Mouse (Mus musculus): ENCODE data around the gene Bhlha15. TPM values are rescaled to one million over a fixed set of nuclear protein-coding genes. Genes with fewer than 3 reads are reported as not detected.

Gene Bhlha15
- polyA plus RNA-seq, 2 experiments: 0.28 to 0.39 TPM

- Histone ChIP-seq H3K4me3 (ENCODE audit: insufficient read depth in 1 of 2, low read depth in 2 of 2, low read length in 2 of 2) (no peak overlapping the region), H3K36me3 (replicated peaks; ENCODE audit: control insufficient read depth, insufficient read depth, low read depth) (peaks cover 9% of the 10 kb centered on the region), H3K4me1 (replicated peaks; ENCODE audit: control insufficient read depth in 2 of 2, insufficient read depth in 2 of 2, low read length in 1 of 2) (no peaks in the 10 kb centered on the region), H3K4me2 (ENCODE audit: low read depth) (no peak overlapping the region), H3K9me3 (ENCODE audit: control insufficient read depth, low read length) (no peaks in the 10 kb centered on the region), H3K9ac (replicated peaks) (no peak overlapping the region), H3K27me3 (ENCODE audit: control insufficient read depth, insufficient read depth, low read length) (no peaks in the 10 kb centered on the region), H3K27ac (no peak overlapping the region)
- ATAC-seq (ENCODE audit: insufficient read depth): no peak
- TF ChIP-seq CTCF (IDR thresholded peaks at IDR 0.05; ENCODE audit: low read depth) (peak; percentile 76), EP300 (IDR thresholded peaks at IDR 0.05; ENCODE audit: low read depth) (no peak)
- 30% methylated on average over 7 of the region's 7 CpGs for WGBS (ENCODE audit: insufficient replicate concordance)
- DNase-seq (ENCODE audit: low read depth in 3 of 3, low spot score in 3 of 3): peak; percentile 47 to 64 (median 52)
Measured at GRCm38 (mm10) chr5:144154528-144154927, 35.6 kb upstream of the Bhlha15 start.

- H3K4me3 ChIP-seq (ENCODE audit: insufficient read depth in 1 of 2, low read depth in 2 of 2, low read length in 2 of 2): no peak overlapping the region
- H3K27ac ChIP-seq: no peak overlapping the region
- H3K4me2 ChIP-seq (ENCODE audit: low read depth): no peak overlapping the region
- H3K4me1 ChIP-seq (replicated peaks; ENCODE audit: control insufficient read depth in 2 of 2, insufficient read depth in 2 of 2, low read length in 1 of 2): peaks cover 0 to 5% of the 10 kb centered on the region in 2 experiments; a peak in 1 of 4 replicates
- no peaks in the 10 kb centered on the region for H3K9me3 ChIP-seq (ENCODE audit: control insufficient read depth, low read length)
- peaks cover 9% of the 10 kb centered on the region for H3K36me3 ChIP-seq (replicated peaks; ENCODE audit: control insufficient read depth, insufficient read depth, low read depth)
- DNase-seq (ENCODE audit: low read depth in 3 of 3, low spot score in 3 of 3) (no peak), ATAC-seq (ENCODE audit: insufficient read depth) (no peak)
- TF ChIP-seq EP300 (IDR thresholded peaks at IDR 0.05; ENCODE audit: low read depth) (no peak), CTCF (IDR thresholded peaks at IDR 0.05; ENCODE audit: low read depth) (no peak)
- H3K9ac ChIP-seq (replicated peaks): no peak overlapping the region
- H3K27me3 ChIP-seq (ENCODE audit: control insufficient read depth, insufficient read depth, low read length): no peaks in the 10 kb centered on the region
- WGBS (ENCODE audit: insufficient replicate concordance): 59% methylated on average over 4 of the region's 4 CpGs
Measured at GRCm38 (mm10) chr5:144158604-144159003, 31.5 kb upstream of the Bhlha15 start.

GRCm38 (mm10) chr5:144159137-144159536 lies 30.9 kb upstream of the Bhlha15 start:
- H3K27ac ChIP-seq: no peak overlapping the region
- H3K9ac ChIP-seq (replicated peaks): no peak overlapping the region
- 77% methylated on average over 8 of the region's 8 CpGs for WGBS (ENCODE audit: insufficient replicate concordance)
- H3K27me3 ChIP-seq (ENCODE audit: control insufficient read depth, insufficient read depth, low read length): no peaks in the 10 kb centered on the region
- H3K4me3 ChIP-seq (ENCODE audit: insufficient read depth in 1 of 2, low read depth in 2 of 2, low read length in 2 of 2): no peak overlapping the region
- peaks cover 0 to 5% of the 10 kb centered on the region in 2 experiments; a peak in 1 of 4 replicates for H3K4me1 ChIP-seq (replicated peaks; ENCODE audit: control insufficient read depth in 2 of 2, insufficient read depth in 2 of 2, low read length in 1 of 2)
- no peak for ATAC-seq (ENCODE audit: insufficient read depth)
- no peak for DNase-seq (ENCODE audit: low read depth in 3 of 3, low spot score in 3 of 3)
- no peak for TF ChIP-seq CTCF (IDR thresholded peaks at IDR 0.05; ENCODE audit: low read depth)
- no peak for TF ChIP-seq EP300 (IDR thresholded peaks at IDR 0.05; ENCODE audit: low read depth)
- H3K4me2 ChIP-seq (ENCODE audit: low read depth): no peak overlapping the region
- H3K9me3 ChIP-seq (ENCODE audit: control insufficient read depth, low read length): no peaks in the 10 kb centered on the region
- H3K36me3 ChIP-seq (replicated peaks; ENCODE audit: control insufficient read depth, insufficient read depth, low read depth): peaks cover 9% of the 10 kb centered on the region

- H3K4me1 ChIP-seq (replicated peaks; ENCODE audit: control insufficient read depth in 2 of 2, insufficient read depth in 2 of 2, low read length in 1 of 2): peaks cover 0 to 5% of the 10 kb centered on the region in 2 experiments; a peak in 1 of 4 replicates
- ATAC-seq (ENCODE audit: insufficient read depth): peak; percentile 47; the same call in 1 of the 2 replicates
- 26% methylated on average over 5 of the region's 5 CpGs for WGBS (ENCODE audit: insufficient replicate concordance)
- no peaks in the 10 kb centered on the region for H3K9me3 ChIP-seq (ENCODE audit: control insufficient read depth, low read length)
- no peak overlapping the region for H3K9ac ChIP-seq (replicated peaks)
- TF ChIP-seq EP300 (IDR thresholded peaks at IDR 0.05; ENCODE audit: low read depth) (no peak), CTCF (IDR thresholded peaks at IDR 0.05; ENCODE audit: low read depth) (no peak)
- H3K36me3 ChIP-seq (replicated peaks; ENCODE audit: control insufficient read depth, insufficient read depth, low read depth): peaks cover 7% of the 10 kb centered on the region; the same call in 1 of the 2 replicates
- H3K27me3 ChIP-seq (ENCODE audit: control insufficient read depth, insufficient read depth, low read length): no peaks in the 10 kb centered on the region
- H3K27ac ChIP-seq: no peak overlapping the region
- no peak overlapping the region for H3K4me3 ChIP-seq (ENCODE audit: insufficient read depth in 1 of 2, low read depth in 2 of 2, low read length in 2 of 2)
- no peak overlapping the region for H3K4me2 ChIP-seq (ENCODE audit: low read depth)
- no peak for DNase-seq (ENCODE audit: low read depth in 3 of 3, low spot score in 3 of 3)
Measured at GRCm38 (mm10) chr5:144162080-144162812, 27.8 kb upstream of the Bhlha15 start.

GRCm38 (mm10) chr5:144162813-144163517 lies 27.1 kb upstream of the Bhlha15 start:
- Histone ChIP-seq H3K9me3 (ENCODE audit: control insufficient read depth, low read length) (no peaks in the 10 kb centered on the region), H3K27ac (no peak overlapping the region), H3K9ac (replicated peaks) (no peak overlapping the region), H3K4me3 (ENCODE audit: insufficient read depth in 1 of 2, low read depth in 2 of 2, low read length in 2 of 2) (no peak overlapping the region), H3K36me3 (replicated peaks; ENCODE audit: control insufficient read depth, insufficient read depth, low read depth) (peaks cover 4% of the 10 kb centered on the region; the same call in 1 of the 2 replicates), H3K27me3 (ENCODE audit: control insufficient read depth, insufficient read depth, low read length) (no peaks in the 10 kb centered on the region), H3K4me2 (ENCODE audit: low read depth) (no peak overlapping the region), H3K4me1 (replicated peaks; ENCODE audit: control insufficient read depth in 2 of 2, insufficient read depth in 2 of 2, low read length in 1 of 2) (peaks cover 0 to 5% of the 10 kb centered on the region in 2 experiments; a peak in 1 of 4 replicates)
- 76% methylated on average over 10 of the region's 10 CpGs for WGBS (ENCODE audit: insufficient replicate concordance)
- TF ChIP-seq CTCF (IDR thresholded peaks at IDR 0.05; ENCODE audit: low read depth) (no peak), EP300 (IDR thresholded peaks at IDR 0.05; ENCODE audit: low read depth) (no peak)
- DNase-seq (ENCODE audit: low read depth in 3 of 3, low spot score in 3 of 3) (no peak), ATAC-seq (ENCODE audit: insufficient read depth) (no peak)
